Mouse (Mus musculus) cerebellum, adult 11-12 months (tissue): ENCODE data around the gene Ube3b.

Source experiments
- DNase-seq: peaks from one replicate; pipeline ENCODE4 v3.0.0; 2022

The Ube3b gene

GRCm38 (mm10) chr5:114374409-114375213, 5.8 kb upstream of the Ube3b start:
- no peak for DNase-seq

GRCm38 (mm10) chr5:114378177-114378920, 2.1 kb upstream of the Ube3b start:
- no peak for DNase-seq

- DNase-seq = no peak
Measured at GRCm38 (mm10) chr5:114378936-114379335, 1.5 kb upstream of the Ube3b start.

GRCm38 (mm10) chr5:114379763-114380162, 644 bp upstream of the Ube3b start:
- no peak for DNase-seq

GRCm38 (mm10) chr5:114381013-114381351, 575 bp downstream of the Ube3b start:
- DNase-seq = no peak

GRCm38 (mm10) chr5:114383184-114383904, 2.9 kb downstream of the Ube3b start:
- DNase-seq = no peak

GRCm38 (mm10) chr5:114384448-114384847, 4.0 kb downstream of the Ube3b start:
- DNase-seq = no peak

GRCm38 (mm10) chr5:114393169-114393568, 12.8 kb downstream of the Ube3b start:
- DNase-seq = no peak

GRCm38 (mm10) chr5:114406592-114406991, 26.2 kb downstream of the Ube3b start:
- no peak for DNase-seq

GRCm38 (mm10) chr5:114407269-114407668, 26.9 kb downstream of the Ube3b start:
- peak; percentile 37 for DNase-seq

GRCm38 (mm10) chr5:114407810-114408209, 27.4 kb downstream of the Ube3b start:
- DNase-seq = no peak

GRCm38 (mm10) chr5:114408846-114409245, 28.4 kb downstream of the Ube3b start:
- no peak for DNase-seq

GRCm38 (mm10) chr5:114410429-114410828, 30.0 kb downstream of the Ube3b start:
- no peak for DNase-seq

GRCm38 (mm10) chr5:114412361-114412998, 32.1 kb downstream of the Ube3b start:
- no peak for DNase-seq

- no peak for DNase-seq
Measured at GRCm38 (mm10) chr5:114413067-114413735, 32.8 kb downstream of the Ube3b start.

- DNase-seq = no peak
Measured at GRCm38 (mm10) chr5:114415606-114416005, 35.2 kb downstream of the Ube3b start.

- DNase-seq = no peak
Measured at GRCm38 (mm10) chr5:114416855-114417254, 36.4 kb downstream of the Ube3b start.

GRCm38 (mm10) chr5:114418541-114418940, 38.1 kb downstream of the Ube3b start:
- no peak for DNase-seq

- DNase-seq = no peak
Measured at GRCm38 (mm10) chr5:114421561-114422298, 41.3 kb downstream of the Ube3b start.

- no peak for DNase-seq
Measured at GRCm38 (mm10) chr5:114422591-114422990, 42.2 kb downstream of the Ube3b start.

- DNase-seq = no peak
Measured at GRCm38 (mm10) chr5:114423961-114424360, 43.6 kb downstream of the Ube3b start.

GRCm38 (mm10) chr5:114426732-114427131, 46.3 kb downstream of the Ube3b start:
- DNase-seq = no peak
